Mouse (Mus musculus): ENCODE results near the gene Necab2. TPM values are rescaled to one million over a fixed set of nuclear protein-coding genes. Genes with fewer than 3 reads are reported as not detected.

The Necab2 gene
- polyA plus RNA-seq, 1 experiment from 2014 or later: not detected

- no peaks in the 10 kb centered on the region for H3K9me3 ChIP-seq (ENCODE audit: low read length)
- WGBS (ENCODE audit: insufficient replicate concordance): 81% methylated on average over 9 of the region's 9 CpGs
- H3K27me3 ChIP-seq (ENCODE audit: insufficient read depth, low read length): no peaks in the 10 kb centered on the region
- ATAC-seq (no peak), DNase-seq (no peak)
- H3K9ac ChIP-seq (replicated peaks): no peak overlapping the region
- H3K4me2 ChIP-seq (ENCODE audit: low read depth, low read length): no peak overlapping the region
- no peak for TF ChIP-seq EP300 (IDR thresholded peaks at IDR 0.05; ENCODE audit: low read depth)
- TF ChIP-seq CTCF (IDR thresholded peaks at IDR 0.05; ENCODE audit: low read depth): no peak
- H3K4me1 ChIP-seq (ENCODE audit: insufficient read depth): no peaks in the 10 kb centered on the region
- H3K4me3 ChIP-seq (ENCODE audit: low read depth, low read length): no peak overlapping the region
- no peak overlapping the region for H3K27ac ChIP-seq (ENCODE audit: low read depth)
- peaks cover 80% of the 10 kb centered on the region for H3K36me3 ChIP-seq (replicated peaks; ENCODE audit: insufficient read depth, low read length)
Observed at GRCm38 (mm10) chr8:119510471-119510870, 64.0 kb downstream of the Necab2 start.

GRCm38 (mm10) chr8:119511722-119512121 is 65.2 kb downstream of the Necab2 start:
- H3K9ac ChIP-seq (replicated peaks): no peak overlapping the region
- no peak overlapping the region for H3K27ac ChIP-seq (ENCODE audit: low read depth)
- H3K36me3 ChIP-seq (replicated peaks; ENCODE audit: insufficient read depth, low read length): peaks cover 82% of the 10 kb centered on the region
- TF ChIP-seq CTCF (IDR thresholded peaks at IDR 0.05; ENCODE audit: low read depth): no peak
- 0 out of 2 replicates have a peak, but pooled peaks have one; percentile 24 for TF ChIP-seq EP300 (IDR thresholded peaks at IDR 0.05; ENCODE audit: low read depth)
- H3K4me3 ChIP-seq (ENCODE audit: low read depth, low read length): no peak overlapping the region
- ATAC-seq (no peak; the same call in 1 of the 2 replicates), DNase-seq (no peak)
- no peak overlapping the region for H3K4me2 ChIP-seq (ENCODE audit: low read depth, low read length)
- 63% methylated on average over 7 of the region's 7 CpGs for WGBS (ENCODE audit: insufficient replicate concordance)
- H3K4me1 ChIP-seq (ENCODE audit: insufficient read depth): no peaks in the 10 kb centered on the region
- no peaks in the 10 kb centered on the region for H3K27me3 ChIP-seq (ENCODE audit: insufficient read depth, low read length)
- no peaks in the 10 kb centered on the region for H3K9me3 ChIP-seq (ENCODE audit: low read length)

GRCm38 (mm10) chr8:119513405-119513804 is 66.9 kb downstream of the Necab2 start:
- H3K36me3 ChIP-seq (replicated peaks; ENCODE audit: insufficient read depth, low read length): peaks cover 84% of the 10 kb centered on the region
- no peaks in the 10 kb centered on the region for H3K27me3 ChIP-seq (ENCODE audit: insufficient read depth, low read length)
- no peaks in the 10 kb centered on the region for H3K9me3 ChIP-seq (ENCODE audit: low read length)
- no peak overlapping the region for H3K9ac ChIP-seq (replicated peaks)
- ATAC-seq (no peak), DNase-seq (no peak)
- TF ChIP-seq CTCF (IDR thresholded peaks at IDR 0.05; ENCODE audit: low read depth) (no peak), EP300 (IDR thresholded peaks at IDR 0.05; ENCODE audit: low read depth) (no peak)
- H3K4me3 ChIP-seq (ENCODE audit: low read depth, low read length): no peak overlapping the region
- 85% methylated on average over 4 of the region's 4 CpGs for WGBS (ENCODE audit: insufficient replicate concordance)
- H3K27ac ChIP-seq (ENCODE audit: low read depth): no peak overlapping the region
- no peaks in the 10 kb centered on the region for H3K4me1 ChIP-seq (ENCODE audit: insufficient read depth)
- no peak overlapping the region for H3K4me2 ChIP-seq (ENCODE audit: low read depth, low read length)

GRCm38 (mm10) chr8:119514940-119515339 is 68.4 kb downstream of the Necab2 start:
- H3K4me3 ChIP-seq (ENCODE audit: low read depth, low read length): no peak overlapping the region
- H3K9me3 ChIP-seq (ENCODE audit: low read length): no peaks in the 10 kb centered on the region
- peaks cover 84% of the 10 kb centered on the region for H3K36me3 ChIP-seq (replicated peaks; ENCODE audit: insufficient read depth, low read length)
- WGBS (ENCODE audit: insufficient replicate concordance): 57% methylated on average over 3 of the region's 3 CpGs
- TF ChIP-seq CTCF (IDR thresholded peaks at IDR 0.05; ENCODE audit: low read depth) (no peak), EP300 (IDR thresholded peaks at IDR 0.05; ENCODE audit: low read depth) (peak; percentile 92)
- ATAC-seq (peak; percentile 82), DNase-seq (no peak)
- no peak overlapping the region for H3K27ac ChIP-seq (ENCODE audit: low read depth)
- H3K4me2 ChIP-seq (ENCODE audit: low read depth, low read length): no peak overlapping the region
- H3K9ac ChIP-seq (replicated peaks): no peak overlapping the region
- no peaks in the 10 kb centered on the region for H3K4me1 ChIP-seq (ENCODE audit: insufficient read depth)
- no peaks in the 10 kb centered on the region for H3K27me3 ChIP-seq (ENCODE audit: insufficient read depth, low read length)

GRCm38 (mm10) chr8:119515767-119516166 is 69.2 kb downstream of the Necab2 start:
- 82% methylated on average over 3 of the region's 3 CpGs for WGBS (ENCODE audit: insufficient replicate concordance)
- Histone ChIP-seq H3K36me3 (replicated peaks; ENCODE audit: insufficient read depth, low read length) (peaks cover 84% of the 10 kb centered on the region), H3K4me1 (ENCODE audit: insufficient read depth) (no peaks in the 10 kb centered on the region)

GRCm38 (mm10) chr8:119516674-119517073 is 70.2 kb downstream of the Necab2 start:
- WGBS (ENCODE audit: insufficient replicate concordance): 84% methylated on average over 5 of the region's 5 CpGs
- Histone ChIP-seq H3K9me3 (ENCODE audit: low read length) (no peaks in the 10 kb centered on the region), H3K4me1 (ENCODE audit: insufficient read depth) (no peaks in the 10 kb centered on the region), H3K9ac (replicated peaks) (no peak overlapping the region), H3K27ac (ENCODE audit: low read depth) (no peak overlapping the region), H3K27me3 (ENCODE audit: insufficient read depth, low read length) (no peaks in the 10 kb centered on the region), H3K4me2 (ENCODE audit: low read depth, low read length) (no peak overlapping the region), H3K4me3 (ENCODE audit: low read depth, low read length) (no peak overlapping the region), H3K36me3 (replicated peaks; ENCODE audit: insufficient read depth, low read length) (peaks cover 84% of the 10 kb centered on the region)
- no peak for DNase-seq
- TF ChIP-seq CTCF (IDR thresholded peaks at IDR 0.05; ENCODE audit: low read depth) (no peak), EP300 (IDR thresholded peaks at IDR 0.05; ENCODE audit: low read depth) (no peak)
- no peak for ATAC-seq

More at GRCm38 (mm10) chr8:119515767-119516166, 69.2 kb downstream of the Necab2 start:
- Histone ChIP-seq H3K27ac (ENCODE audit: low read depth) (no peak overlapping the region), H3K4me2 (ENCODE audit: low read depth, low read length) (no peak overlapping the region), H3K4me3 (ENCODE audit: low read depth, low read length) (no peak overlapping the region), H3K9me3 (ENCODE audit: low read length) (no peaks in the 10 kb centered on the region), H3K9ac (replicated peaks) (no peak overlapping the region), H3K27me3 (ENCODE audit: insufficient read depth, low read length) (no peaks in the 10 kb centered on the region)
- DNase-seq: no peak
- TF ChIP-seq CTCF (IDR thresholded peaks at IDR 0.05; ENCODE audit: low read depth) (no peak), EP300 (IDR thresholded peaks at IDR 0.05; ENCODE audit: low read depth) (no peak)
- ATAC-seq: no peak

GRCm38 (mm10) chr8:119520102-119520501 is 73.6 kb downstream of the Necab2 start:
- Histone ChIP-seq H3K27ac (ENCODE audit: low read depth) (no peak overlapping the region), H3K36me3 (replicated peaks; ENCODE audit: insufficient read depth, low read length) (peaks cover 83% of the 10 kb centered on the region), H3K4me2 (ENCODE audit: low read depth, low read length) (no peak overlapping the region), H3K27me3 (ENCODE audit: insufficient read depth, low read length) (no peaks in the 10 kb centered on the region), H3K9me3 (ENCODE audit: low read length) (no peaks in the 10 kb centered on the region), H3K4me3 (ENCODE audit: low read depth, low read length) (no peak overlapping the region), H3K9ac (replicated peaks) (no peak overlapping the region), H3K4me1 (ENCODE audit: insufficient read depth) (no peaks in the 10 kb centered on the region)
- 79% methylated on average over 7 of the region's 7 CpGs for WGBS (ENCODE audit: insufficient replicate concordance)
- no peak for DNase-seq
- TF ChIP-seq CTCF (IDR thresholded peaks at IDR 0.05; ENCODE audit: low read depth) (peak; percentile 53), EP300 (IDR thresholded peaks at IDR 0.05; ENCODE audit: low read depth) (no peak)
- ATAC-seq: no peak

Other genes with a start within 250 kb of the Necab2 start
- 101 and 104 TPM in 2 replicates for gene Hsbp1, start 102.2 kb upstream of the Necab2 start, polyA plus RNA-seq (2015; fragmentation: Nextera tagmentation; extraction: Ambion mirVana)
- 37.0 and 44.4 TPM in 2 replicates for gene Mlycd, start 51.8 kb upstream of the Necab2 start, polyA plus RNA-seq (2015; fragmentation: Nextera tagmentation; extraction: Ambion mirVana)
- gene Osgin1, start 12.6 kb upstream of the Necab2 start, polyA plus RNA-seq (2015; fragmentation: Nextera tagmentation; extraction: Ambion mirVana): 138 and 168 TPM in 2 replicates
- gene Slc38a8, start 55.0 kb downstream of the Necab2 start, polyA plus RNA-seq (2015; fragmentation: Nextera tagmentation; extraction: Ambion mirVana): not detected in 2 replicates
- gene Mbtps1, start 112.0 kb downstream of the Necab2 start, polyA plus RNA-seq (2015; fragmentation: Nextera tagmentation; extraction: Ambion mirVana): 17.3 and 20.1 TPM in 2 replicates
- gene Hsdl1, start 128.5 kb downstream of the Necab2 start, polyA plus RNA-seq (2015; fragmentation: Nextera tagmentation; extraction: Ambion mirVana): 11.7 and 12.5 TPM in 2 replicates
- gene Dnaaf1, start 128.5 kb downstream of the Necab2 start, polyA plus RNA-seq (2015; fragmentation: Nextera tagmentation; extraction: Ambion mirVana): 0.07 TPM in 1 of 2 replicates, not detected in the other
- gene Taf1c, start 158.5 kb downstream of the Necab2 start, polyA plus RNA-seq (2015; fragmentation: Nextera tagmentation; extraction: Ambion mirVana): 2.4 and 2.7 TPM in 2 replicates
- not detected in 2 replicates for gene Adad2, start 166.0 kb downstream of the Necab2 start, polyA plus RNA-seq (2015; fragmentation: Nextera tagmentation; extraction: Ambion mirVana)
- gene Kcng4, start 189.0 kb downstream of the Necab2 start, polyA plus RNA-seq (2015; fragmentation: Nextera tagmentation; extraction: Ambion mirVana): not detected in 2 replicates
- gene Wfdc1, start 219.6 kb downstream of the Necab2 start, polyA plus RNA-seq (2015; fragmentation: Nextera tagmentation; extraction: Ambion mirVana): 6.0 and 7.2 TPM in 2 replicates

Data from liver, postnatal 0 days (tissue).